Mouse (Mus musculus): Measurements from ENCODE around the gene Olfr1445. TPM values are rescaled to one million over a fixed set of nuclear protein-coding genes. Genes with fewer than 3 reads are reported as not detected.

Olfr1445 gene
- polyA plus RNA-seq (2021; fragmentation: Nextera tagmentation): not detected in 2 replicates
- long read RNA-seq, experiment 1: 0 reads
- long read RNA-seq, experiment 2: 0 reads

GRCm38 (mm10) chr19:12883555-12883954 lies at the start of gene Olfr1445:
Gene Olfr1445 (plus strand): TSS chr19:12883855.

DNA sequence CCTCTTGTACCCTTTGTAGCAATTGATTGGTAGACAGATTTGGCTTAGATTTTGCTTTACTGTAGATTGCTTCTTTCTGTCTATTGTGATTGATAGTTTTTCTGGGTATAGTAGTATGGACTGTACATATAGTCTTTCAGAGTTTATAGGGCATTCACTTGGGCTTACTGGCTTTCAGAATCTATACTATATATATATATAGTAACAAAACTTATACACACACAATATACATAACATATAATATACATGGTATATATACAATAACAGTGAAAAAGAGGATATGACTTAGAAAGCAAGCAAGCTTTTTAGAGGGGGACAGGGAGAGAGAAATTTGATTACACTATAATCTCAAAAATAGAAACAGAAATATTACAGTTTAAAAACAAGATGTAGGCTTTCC lies 37.3 kb upstream of the Olfr1445 start, which contains the start of gene Gm5244:
Gm5244 (plus strand) TSS at position 301 of the 400 bp plus-strand sequence.

DNA sequence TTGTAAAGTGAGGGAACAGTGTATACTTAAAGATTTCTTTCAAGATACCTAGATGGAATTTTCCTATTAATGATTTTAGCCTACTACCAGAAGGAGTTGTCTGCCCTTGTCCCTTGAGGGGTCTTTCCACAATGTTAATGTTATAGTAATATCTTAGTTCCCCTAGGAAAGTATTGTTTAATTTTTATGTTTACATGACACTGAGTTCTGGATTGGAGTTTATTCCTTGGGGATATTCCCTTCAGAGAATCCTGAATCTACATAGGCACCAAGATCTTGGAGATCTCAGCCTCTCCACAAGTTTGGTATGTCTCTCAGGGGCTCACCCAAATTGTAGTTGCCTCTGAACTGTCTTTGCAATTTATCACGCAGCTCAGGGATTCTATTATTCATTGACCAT lies 26.7 kb upstream of the Olfr1445 start, which contains the start of gene Olfr1444:
Olfr1444 (plus strand) TSS at position 301 of the 400 bp plus-strand sequence.

GRCm38 (mm10) chr19:12893424-12893823 lies 9.8 kb downstream of the Olfr1445 start, which contains the start of gene Olfr1446:
Gene Olfr1446 (minus strand): TSS chr19:12893524.

DNA sequence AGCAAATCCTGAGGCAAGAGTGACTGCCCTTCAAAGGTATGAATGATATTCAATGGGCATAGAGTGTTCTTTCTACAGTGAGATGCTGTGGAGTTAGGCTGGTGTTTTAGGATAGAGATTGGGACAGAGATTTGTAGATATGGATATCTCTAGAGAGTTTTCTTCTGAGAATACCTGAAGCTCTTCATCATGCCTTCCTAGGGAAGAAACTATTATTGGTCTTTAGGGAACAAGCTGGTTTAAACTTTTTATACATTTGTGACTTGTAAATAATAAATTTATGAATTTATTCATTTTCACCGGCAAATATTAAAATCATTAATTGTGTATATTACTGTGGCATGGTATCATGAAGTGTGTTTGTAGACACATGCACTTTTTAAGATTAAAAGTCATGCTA lies 20.0 kb downstream of the Olfr1445 start, which contains the start of gene Olfr1447:
Olfr1447 (minus strand) TSS at position 101 of the 400 bp plus-strand sequence.

DNA sequence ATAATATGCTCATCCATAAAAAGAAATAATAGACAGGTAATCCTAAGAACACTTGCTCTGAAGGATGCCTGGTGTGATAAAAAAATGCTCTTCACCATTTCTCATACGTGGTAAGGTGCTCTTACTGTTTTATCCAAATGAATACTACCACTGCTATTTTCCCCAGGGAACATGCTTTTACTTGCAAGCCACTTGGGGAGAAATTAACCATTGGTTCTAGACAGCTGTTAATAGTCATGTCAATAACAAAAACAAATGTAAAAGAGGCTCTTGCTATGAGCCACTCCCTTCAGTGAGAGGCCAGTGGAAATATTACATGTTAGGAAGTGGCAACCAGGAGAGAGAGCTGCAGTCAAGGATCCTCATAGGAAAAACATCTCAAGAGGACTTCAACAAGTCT lies 40.7 kb downstream of the Olfr1445 start, which contains the start of gene Olfr1448:
Olfr1448 (minus strand) TSS at position 101 of the 400 bp plus-strand sequence.

DNA sequence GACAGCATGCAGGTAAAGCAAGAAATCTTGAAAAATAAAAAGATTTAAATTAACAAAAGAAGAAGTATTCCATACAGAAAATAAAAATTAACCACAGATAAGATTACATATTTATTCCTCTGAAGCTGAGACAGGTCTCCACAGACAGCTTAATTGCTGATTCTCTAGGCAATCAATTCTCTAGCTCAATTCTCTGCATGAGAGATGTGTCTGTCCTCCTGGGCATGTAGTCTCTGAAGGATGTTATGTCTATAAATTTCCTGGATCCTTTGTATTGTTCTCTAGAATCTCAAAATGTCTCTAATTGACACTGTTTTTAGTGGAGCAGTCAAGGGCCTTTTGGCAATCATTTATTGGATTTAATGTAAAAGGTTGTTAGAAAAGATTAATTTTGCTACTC lies 46.9 kb downstream of the Olfr1445 start, which contains the start of gene Olfr1449:
Olfr1449 (plus strand) TSS at position 301 of the 400 bp plus-strand sequence.

Other genes with a start within 250 kb of the Olfr1445 start
- not detected in 2 replicates for gene Olfr1442, start 213.4 kb upstream of the Olfr1445 start, polyA plus RNA-seq (2021; fragmentation: Nextera tagmentation)
- gene Olfr1443, start 205.7 kb upstream of the Olfr1445 start, polyA plus RNA-seq (2021; fragmentation: Nextera tagmentation): not detected in 2 replicates
- not detected in 2 replicates for gene Keg1, start 188.1 kb upstream of the Olfr1445 start, polyA plus RNA-seq (2021; fragmentation: Nextera tagmentation)
- gene Cntf, start 118.2 kb upstream of the Olfr1445 start, polyA plus RNA-seq (2021; fragmentation: Nextera tagmentation): 0.56 and 1.0 TPM in 2 replicates
- 8.9 and 9.6 TPM in 2 replicates for gene Zfp91, start 87.7 kb upstream of the Olfr1445 start, polyA plus RNA-seq (2021; fragmentation: Nextera tagmentation)
- gene Lpxn, start 87.7 kb upstream of the Olfr1445 start, polyA plus RNA-seq (2021; fragmentation: Nextera tagmentation): 2.2 and 2.9 TPM in 2 replicates
- not detected in 2 replicates for gene Gm5244, start 37.2 kb upstream of the Olfr1445 start, polyA plus RNA-seq (2021; fragmentation: Nextera tagmentation)
- gene Olfr1444, start 26.6 kb upstream of the Olfr1445 start, polyA plus RNA-seq (2021; fragmentation: Nextera tagmentation): not detected in 2 replicates
- gene Olfr1446, start 9.7 kb downstream of the Olfr1445 start, polyA plus RNA-seq (2021; fragmentation: Nextera tagmentation): not detected in 2 replicates
- not detected in 2 replicates for gene Olfr1447, start 19.9 kb downstream of the Olfr1445 start, polyA plus RNA-seq (2021; fragmentation: Nextera tagmentation)
- not detected in 2 replicates for gene Olfr1448, start 40.6 kb downstream of the Olfr1445 start, polyA plus RNA-seq (2021; fragmentation: Nextera tagmentation)
- gene Olfr1449, start 47.0 kb downstream of the Olfr1445 start, polyA plus RNA-seq (2021; fragmentation: Nextera tagmentation): not detected in 2 replicates
- not detected in 2 replicates for gene Olfr1450, start 66.4 kb downstream of the Olfr1445 start, polyA plus RNA-seq (2021; fragmentation: Nextera tagmentation)
- gene Olfr1451, start 111.2 kb downstream of the Olfr1445 start, polyA plus RNA-seq (2021; fragmentation: Nextera tagmentation): not detected in 2 replicates
- not detected in 2 replicates for gene Olfr1453, start 144.5 kb downstream of the Olfr1445 start, polyA plus RNA-seq (2021; fragmentation: Nextera tagmentation)
- gene Olfr1454, start 176.8 kb downstream of the Olfr1445 start, polyA plus RNA-seq (2021; fragmentation: Nextera tagmentation): not detected in 2 replicates
- gene Olfr1457, start 214.0 kb downstream of the Olfr1445 start, polyA plus RNA-seq (2021; fragmentation: Nextera tagmentation): not detected in 2 replicates
- not detected in 2 replicates for gene Olfr1458, start 222.9 kb downstream of the Olfr1445 start, polyA plus RNA-seq (2021; fragmentation: Nextera tagmentation)

Measured in left cerebral cortex, adult 6 months (tissue).